Mouse (Mus musculus): ENCODE measurements around the gene Supt3. TPM values are rescaled to one million over a fixed set of nuclear protein-coding genes. Genes with fewer than 3 reads are reported as not detected.

Supt3 gene
- polyA plus RNA-seq, 1 experiment from 2014 or later, result 18.1 TPM

DNA sequence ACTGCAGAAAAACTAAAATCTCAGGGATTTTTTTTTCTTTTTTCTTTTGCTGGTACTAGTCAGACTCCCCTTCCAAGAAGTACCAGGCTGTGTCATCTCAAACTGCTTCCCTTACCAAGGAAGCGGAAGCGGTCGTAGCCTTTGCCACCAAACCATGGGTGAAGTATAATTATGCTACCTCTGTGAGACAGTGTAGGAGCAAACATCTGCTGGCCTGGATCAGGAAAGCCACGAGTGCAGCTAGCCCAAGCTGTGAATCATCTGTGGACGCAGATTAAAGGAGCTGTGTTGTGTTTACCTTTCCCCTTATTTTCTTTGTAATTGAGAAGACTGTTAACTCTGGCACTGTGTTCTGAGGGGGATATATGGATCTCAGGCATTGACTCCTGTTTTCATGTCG, 255.3 kb downstream of the Supt3 start:
- no peaks in the 10 kb centered on the region for H3K4me1 ChIP-seq
- H3K36me3 ChIP-seq, result no peaks in the 10 kb centered on the region
- WGBS, result 67% methylated on average over 6 of the region's 6 CpGs
- H3K9ac ChIP-seq, result no peak overlapping the region
- no peaks in the 10 kb centered on the region for H3K9me3 ChIP-seq (replicated peaks)
- H3K4me3 ChIP-seq (replicated peaks), result no peak overlapping the region
- no peak overlapping the region for H3K4me2 ChIP-seq (replicated peaks)
- no peaks in the 10 kb centered on the region for H3K27me3 ChIP-seq
- no peak overlapping the region for H3K27ac ChIP-seq (replicated peaks)
- no peak for ATAC-seq (ENCODE audit: insufficient number of reproducible peaks, low FRiP score, low TSS enrichment, low read depth)

DNA sequence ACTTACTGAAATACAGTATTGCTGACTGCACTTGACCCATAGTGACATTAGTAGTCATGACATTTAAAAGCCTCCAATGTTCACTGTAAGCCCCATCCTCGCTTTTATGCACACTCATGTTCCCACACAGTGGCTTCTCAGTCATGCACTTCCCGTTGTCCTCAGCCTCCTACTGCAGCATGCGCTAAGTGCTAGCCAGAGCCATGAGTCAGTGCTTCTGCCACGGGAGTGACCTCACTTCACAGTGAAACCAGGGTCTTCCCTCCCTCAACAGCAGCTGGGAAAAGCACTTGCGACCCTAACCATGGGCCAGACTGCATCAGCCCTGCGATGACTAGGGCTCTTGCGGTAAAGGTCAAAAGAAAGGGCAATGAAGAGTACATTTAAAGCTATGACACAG, 256.7 kb downstream of the Supt3 start:
- H3K27ac ChIP-seq (replicated peaks), result no peak overlapping the region
- no peak overlapping the region for H3K9ac ChIP-seq
- no peak overlapping the region for H3K4me2 ChIP-seq (replicated peaks)
- no peaks in the 10 kb centered on the region for H3K4me1 ChIP-seq
- H3K36me3 ChIP-seq, result no peaks in the 10 kb centered on the region
- H3K27me3 ChIP-seq, result no peaks in the 10 kb centered on the region
- no peaks in the 10 kb centered on the region for H3K9me3 ChIP-seq (replicated peaks)
- no peak overlapping the region for H3K4me3 ChIP-seq (replicated peaks)
- ATAC-seq (ENCODE audit: insufficient number of reproducible peaks, low FRiP score, low TSS enrichment, low read depth), result no peak
- WGBS, result 53% methylated on average over 7 of the region's 7 CpGs

DNA sequence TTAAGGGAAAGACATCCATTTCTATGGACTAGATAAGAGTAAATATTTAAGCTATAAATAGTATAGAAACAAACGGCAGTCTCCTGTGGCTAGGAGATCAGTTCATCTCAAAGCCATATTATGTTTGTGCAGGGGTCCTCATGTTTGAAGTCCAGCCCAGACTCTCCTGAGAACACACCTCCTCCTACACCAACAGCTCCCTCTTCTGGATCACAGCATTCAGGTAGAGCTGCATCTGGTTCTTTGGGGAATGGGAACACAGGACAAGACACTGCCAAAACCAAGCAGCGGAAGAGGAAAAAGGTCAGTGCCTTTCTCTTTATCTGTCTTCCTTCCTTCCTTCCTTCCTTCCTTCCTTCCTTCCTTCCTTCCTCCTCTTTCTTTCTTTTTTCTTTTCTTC, 264.1 kb downstream of the Supt3 start:
- WGBS, result 82% methylated on average over 2 of the region's 2 CpGs
- Histone ChIP-seq H3K4me1 (no peaks in the 10 kb centered on the region), H3K27me3 (no peaks in the 10 kb centered on the region), H3K36me3 (no peaks in the 10 kb centered on the region), H3K9me3 (replicated peaks) (no peaks in the 10 kb centered on the region), H3K27ac (replicated peaks) (no peak overlapping the region), H3K4me2 (replicated peaks) (no peak overlapping the region), H3K9ac (no peak overlapping the region), H3K4me3 (replicated peaks) (no peak overlapping the region)
- no peak for ATAC-seq (ENCODE audit: insufficient number of reproducible peaks, low FRiP score, low TSS enrichment, low read depth)

DNA sequence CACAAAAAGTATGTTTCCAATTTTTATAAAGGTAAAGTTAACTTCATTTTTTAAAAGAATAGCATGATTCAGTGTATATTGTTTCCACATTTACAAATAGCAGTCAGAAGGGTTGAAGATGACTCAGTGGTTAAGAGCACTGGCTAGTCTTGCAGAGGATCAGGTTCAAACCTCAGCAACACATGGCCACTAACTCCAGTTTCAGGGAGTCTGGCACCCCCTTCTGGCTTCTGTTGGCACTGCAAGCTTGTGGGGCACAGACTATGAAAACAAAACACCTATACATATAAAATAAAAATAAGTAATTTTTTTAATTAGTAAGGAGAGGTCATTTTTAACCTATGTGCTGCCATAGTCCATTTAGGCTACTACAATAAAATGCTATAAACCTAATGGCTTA, 268.9 kb downstream of the Supt3 start:
- no peaks in the 10 kb centered on the region for H3K9me3 ChIP-seq (replicated peaks)
- no peaks in the 10 kb centered on the region for H3K27me3 ChIP-seq
- no peak for ATAC-seq (ENCODE audit: insufficient number of reproducible peaks, low FRiP score, low TSS enrichment, low read depth)
- H3K4me3 ChIP-seq (replicated peaks), result no peak overlapping the region
- no peak overlapping the region for H3K4me2 ChIP-seq (replicated peaks)
- no peak overlapping the region for H3K9ac ChIP-seq
- H3K27ac ChIP-seq (replicated peaks), result no peak overlapping the region
- H3K36me3 ChIP-seq, result no peaks in the 10 kb centered on the region
- H3K4me1 ChIP-seq, result 0 out of 2 replicates have a peak, but pooled peaks cover 5% of the 10 kb centered on the region

DNA sequence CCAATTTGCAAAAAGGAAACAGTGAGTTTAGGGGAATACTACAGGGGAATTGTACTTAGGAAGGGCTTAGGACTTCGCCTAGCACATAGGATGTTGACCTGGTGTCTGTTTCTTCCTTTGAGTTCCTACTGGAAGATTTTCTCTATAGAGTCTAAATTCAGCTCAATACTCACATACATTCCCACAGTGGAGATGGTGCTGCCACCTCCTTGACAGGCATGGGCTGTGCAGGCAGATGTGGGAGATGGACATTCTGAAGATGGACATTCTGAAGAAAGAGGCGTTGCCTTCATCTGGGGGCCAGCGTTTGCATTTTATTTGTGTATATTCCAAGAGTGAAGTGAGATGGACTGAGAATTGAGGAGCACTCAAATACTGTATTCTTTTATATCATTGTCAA, 269.6 kb downstream of the Supt3 start:
- H3K27me3 ChIP-seq, result no peaks in the 10 kb centered on the region
- no peak overlapping the region for H3K4me3 ChIP-seq (replicated peaks)
- no peaks in the 10 kb centered on the region for H3K36me3 ChIP-seq
- no peak overlapping the region for H3K27ac ChIP-seq (replicated peaks)
- H3K4me2 ChIP-seq (replicated peaks), result no peak overlapping the region
- 94% methylated on average over 3 of the region's 3 CpGs for WGBS
- no peak for ATAC-seq (ENCODE audit: insufficient number of reproducible peaks, low FRiP score, low TSS enrichment, low read depth)
- 0 out of 2 replicates have a peak, but pooled peaks cover 5% of the 10 kb centered on the region for H3K4me1 ChIP-seq
- no peaks in the 10 kb centered on the region for H3K9me3 ChIP-seq (replicated peaks)
- H3K9ac ChIP-seq, result no peak overlapping the region

DNA sequence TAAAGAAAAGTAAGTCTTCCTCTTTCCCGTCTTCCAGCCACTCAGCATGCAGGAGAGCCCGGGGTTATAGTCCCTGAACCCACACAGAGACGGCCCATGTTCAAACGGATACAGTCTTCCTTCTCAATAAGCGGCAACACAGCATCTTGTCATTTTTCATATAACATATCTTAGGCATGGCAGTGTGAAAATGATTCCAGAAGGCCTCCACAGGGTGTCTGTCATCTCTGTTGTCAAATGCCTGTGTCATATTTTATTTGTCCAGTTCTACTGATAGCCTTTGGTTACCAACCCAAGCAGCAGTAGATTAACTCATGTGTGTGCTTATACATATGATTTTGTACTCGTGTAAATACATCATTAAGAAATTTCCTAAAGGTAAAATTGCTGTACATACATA, 270.3 kb downstream of the Supt3 start:
- Histone ChIP-seq H3K27ac (replicated peaks) (no peak overlapping the region), H3K9ac (no peak overlapping the region), H3K27me3 (no peaks in the 10 kb centered on the region), H3K9me3 (replicated peaks) (no peaks in the 10 kb centered on the region), H3K4me1 (0 out of 2 replicates have a peak, but pooled peaks cover 5% of the 10 kb centered on the region), H3K36me3 (no peaks in the 10 kb centered on the region), H3K4me3 (replicated peaks) (no peak overlapping the region), H3K4me2 (replicated peaks) (no peak overlapping the region)
- 81% methylated on average over 6 of the region's 6 CpGs for WGBS
- ATAC-seq (ENCODE audit: insufficient number of reproducible peaks, low FRiP score, low TSS enrichment, low read depth), result no peak

DNA sequence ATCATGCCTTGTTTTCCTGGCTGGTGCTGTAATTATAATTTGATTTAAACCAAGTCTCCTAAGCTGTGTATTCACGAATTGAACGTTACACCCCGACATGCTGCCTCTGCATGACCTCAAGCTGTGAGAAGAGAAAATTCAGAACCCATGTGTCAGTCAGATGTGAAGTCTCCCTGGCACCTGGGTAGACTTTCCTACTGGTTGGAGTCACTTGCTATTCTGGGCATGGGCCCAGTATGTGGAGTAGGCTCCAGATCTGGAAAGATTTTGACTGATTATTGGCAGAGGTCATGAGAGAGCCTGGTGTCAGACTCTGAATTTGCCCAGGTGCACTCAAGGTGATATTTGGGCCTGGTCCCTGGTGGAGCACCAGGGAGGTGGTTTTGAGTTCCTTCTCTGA, 275.0 kb downstream of the Supt3 start:
- Histone ChIP-seq H3K4me2 (replicated peaks) (no peak overlapping the region), H3K9me3 (replicated peaks) (no peaks in the 10 kb centered on the region), H3K36me3 (no peaks in the 10 kb centered on the region), H3K9ac (no peak overlapping the region), H3K27me3 (no peaks in the 10 kb centered on the region), H3K27ac (replicated peaks) (no peak overlapping the region), H3K4me1 (peaks cover 22% of the 10 kb centered on the region), H3K4me3 (replicated peaks) (no peak overlapping the region)
- no peak for ATAC-seq (ENCODE audit: insufficient number of reproducible peaks, low FRiP score, low TSS enrichment, low read depth)
- 79% methylated on average over 3 of the region's 3 CpGs for WGBS

DNA sequence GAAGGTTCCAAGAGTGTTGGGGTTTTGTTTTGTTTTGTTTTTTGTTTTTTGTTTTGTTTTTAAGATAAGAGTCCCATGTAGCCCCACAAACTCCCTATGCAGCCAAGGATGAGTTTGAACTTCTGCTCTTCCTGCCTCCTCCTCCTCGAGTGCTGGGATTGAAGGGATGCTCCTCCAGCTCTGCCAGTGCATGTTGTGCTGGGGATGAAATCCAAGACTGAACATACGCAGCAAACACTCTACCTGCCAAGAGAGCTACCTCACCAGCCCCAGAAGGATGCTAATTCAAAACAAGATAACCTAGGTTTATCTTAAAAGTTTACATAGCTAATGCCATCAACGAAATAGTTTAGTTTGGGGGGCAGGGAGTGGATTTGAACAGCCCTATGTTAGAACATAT, 276.4 kb downstream of the Supt3 start:
- no peak for ATAC-seq (ENCODE audit: insufficient number of reproducible peaks, low FRiP score, low TSS enrichment, low read depth)
- H3K4me1 ChIP-seq, result peaks cover 22% of the 10 kb centered on the region
- H3K9ac ChIP-seq, result no peak overlapping the region
- no peak overlapping the region for H3K27ac ChIP-seq (replicated peaks)
- H3K9me3 ChIP-seq (replicated peaks), result no peaks in the 10 kb centered on the region
- no peaks in the 10 kb centered on the region for H3K36me3 ChIP-seq
- no peak overlapping the region for H3K4me3 ChIP-seq (replicated peaks)
- no peaks in the 10 kb centered on the region for H3K27me3 ChIP-seq
- no peak overlapping the region for H3K4me2 ChIP-seq (replicated peaks)
- 82% methylated on average over 3 of the region's 3 CpGs for WGBS

DNA sequence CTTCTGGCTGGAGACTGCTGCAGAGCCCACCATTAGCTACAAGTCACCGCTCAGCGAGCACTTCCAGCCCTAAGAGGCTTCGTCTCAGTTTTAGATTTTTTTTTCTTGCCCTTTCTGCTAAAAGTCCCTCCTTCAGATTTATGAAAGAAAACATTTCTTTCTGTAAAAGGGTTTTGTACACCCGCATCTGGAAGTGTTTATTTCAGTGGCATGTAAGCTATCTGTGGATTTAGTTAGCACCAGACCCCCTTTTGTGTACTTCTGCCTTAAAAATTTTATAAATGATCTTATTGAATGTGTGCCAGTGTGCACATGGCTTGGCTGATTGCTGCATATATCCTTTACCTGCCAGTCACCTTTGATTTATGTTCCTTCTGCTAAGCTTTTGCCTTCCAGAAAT, 277.6 kb downstream of the Supt3 start:
- 46% methylated on average over 4 of the region's 4 CpGs for WGBS
- H3K4me2 ChIP-seq (replicated peaks), result no peak overlapping the region
- no peaks in the 10 kb centered on the region for H3K36me3 ChIP-seq
- no peak for ATAC-seq (ENCODE audit: insufficient number of reproducible peaks, low FRiP score, low TSS enrichment, low read depth)
- no peak overlapping the region for H3K4me3 ChIP-seq (replicated peaks)
- H3K9ac ChIP-seq, result no peak overlapping the region
- peaks cover 22% of the 10 kb centered on the region for H3K4me1 ChIP-seq
- H3K27ac ChIP-seq (replicated peaks), result peak overlapping the region; percentile 77
- H3K27me3 ChIP-seq, result no peaks in the 10 kb centered on the region
- H3K9me3 ChIP-seq (replicated peaks), result no peaks in the 10 kb centered on the region

DNA sequence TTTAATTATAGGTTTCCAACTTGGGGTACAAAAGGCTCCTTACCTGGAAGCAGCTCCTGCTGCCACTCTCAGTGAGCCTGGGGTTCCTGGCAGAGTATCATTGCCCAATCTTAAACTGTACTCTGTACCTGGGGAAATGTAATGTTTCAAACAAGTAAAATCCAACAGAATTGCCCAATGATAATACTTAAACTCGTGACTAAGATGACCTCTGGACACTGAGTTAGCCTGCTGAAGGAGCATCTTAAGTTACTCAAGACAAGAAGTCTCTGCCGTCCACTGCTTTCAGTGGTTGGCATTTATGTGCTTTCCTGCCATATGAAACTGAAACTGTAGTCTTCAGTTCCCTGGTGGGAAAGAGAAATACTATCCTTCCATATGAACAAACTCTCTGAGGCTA, 279.9 kb downstream of the Supt3 start:
- H3K4me3 ChIP-seq (replicated peaks), result no peak overlapping the region
- H3K9ac ChIP-seq, result no peak overlapping the region
- H3K27ac ChIP-seq (replicated peaks), result no peak overlapping the region
- H3K36me3 ChIP-seq, result no peaks in the 10 kb centered on the region
- WGBS, result 72% methylated on average over 2 of the region's 2 CpGs
- no peaks in the 10 kb centered on the region for H3K27me3 ChIP-seq
- H3K9me3 ChIP-seq (replicated peaks), result no peaks in the 10 kb centered on the region
- H3K4me2 ChIP-seq (replicated peaks), result no peak overlapping the region
- ATAC-seq (ENCODE audit: insufficient number of reproducible peaks, low FRiP score, low TSS enrichment, low read depth), result no peak
- peaks cover 16% of the 10 kb centered on the region for H3K4me1 ChIP-seq

DNA sequence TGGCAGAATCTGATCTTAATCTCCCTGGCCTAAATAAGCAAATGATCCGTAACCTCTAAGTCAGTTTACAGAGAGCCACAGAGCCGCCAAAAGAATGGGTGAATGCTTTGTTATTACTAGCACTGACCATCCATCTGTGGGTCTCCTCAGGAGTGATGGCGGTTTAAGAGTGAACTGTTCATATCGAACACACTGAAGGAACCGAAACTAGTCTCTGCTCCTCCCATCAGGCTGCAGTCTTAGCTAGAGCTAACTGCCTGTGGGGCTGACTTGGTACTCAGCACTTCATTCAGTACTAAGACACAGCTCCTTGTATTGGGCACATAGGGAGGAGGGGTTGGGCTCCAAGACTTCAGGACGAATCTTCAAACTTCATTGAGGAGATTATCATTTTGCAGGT, 280.8 kb downstream of the Supt3 start:
- no peaks in the 10 kb centered on the region for H3K9me3 ChIP-seq (replicated peaks)
- no peak overlapping the region for H3K4me2 ChIP-seq (replicated peaks)
- no peak for ATAC-seq (ENCODE audit: insufficient number of reproducible peaks, low FRiP score, low TSS enrichment, low read depth)
- 83% methylated on average over 6 of the region's 6 CpGs for WGBS
- H3K27me3 ChIP-seq, result no peaks in the 10 kb centered on the region
- peaks cover 16% of the 10 kb centered on the region for H3K4me1 ChIP-seq
- no peak overlapping the region for H3K4me3 ChIP-seq (replicated peaks)
- no peaks in the 10 kb centered on the region for H3K36me3 ChIP-seq
- H3K9ac ChIP-seq, result no peak overlapping the region
- no peak overlapping the region for H3K27ac ChIP-seq (replicated peaks)

DNA sequence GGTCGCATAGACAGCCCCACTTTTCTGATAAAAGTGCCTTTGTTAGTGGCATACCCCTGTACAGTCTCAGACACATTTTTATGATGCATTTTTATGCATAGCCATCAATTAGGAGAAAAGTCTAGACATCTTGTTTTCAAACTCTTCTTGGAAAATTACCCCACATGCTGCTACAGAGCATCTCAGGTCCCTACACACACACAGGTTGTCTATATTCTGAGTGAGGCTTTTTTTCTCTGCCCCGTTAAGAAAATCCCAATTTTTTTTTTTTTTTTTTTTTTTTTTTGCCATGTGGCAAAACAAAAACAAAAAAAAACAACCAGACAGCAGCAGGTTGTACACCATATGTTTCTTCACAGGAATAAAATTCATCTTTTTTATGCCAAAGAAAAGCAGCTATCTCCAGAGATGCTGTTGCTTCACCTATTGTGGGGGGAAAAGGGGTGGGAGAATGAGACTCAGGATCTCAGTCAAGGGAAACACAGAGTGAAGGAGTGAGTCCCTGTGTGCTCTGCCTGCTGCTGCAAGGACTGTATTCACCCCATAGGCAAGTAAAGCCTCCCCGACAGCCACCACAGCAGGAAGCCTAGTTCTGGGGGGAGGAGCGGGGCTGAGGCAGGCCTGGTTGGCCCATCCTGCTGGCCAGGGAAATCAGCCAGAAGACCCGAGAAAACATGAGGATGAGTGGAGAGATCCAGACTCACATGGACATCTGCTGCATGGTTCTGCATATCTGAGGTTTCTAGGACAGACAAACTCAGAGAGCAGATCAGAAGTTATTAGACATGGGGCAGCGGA, 281.8 kb downstream of the Supt3 start:
- Histone ChIP-seq H3K4me3 (replicated peaks) (no peak overlapping the region), H3K27me3 (no peaks in the 10 kb centered on the region), H3K36me3 (no peaks in the 10 kb centered on the region), H3K4me2 (replicated peaks) (no peak overlapping the region), H3K4me1 (peaks cover 17% of the 10 kb centered on the region), H3K9me3 (replicated peaks) (no peaks in the 10 kb centered on the region), H3K27ac (replicated peaks) (no peak overlapping the region), H3K9ac (no peak overlapping the region)
- no peak for ATAC-seq (ENCODE audit: insufficient number of reproducible peaks, low FRiP score, low TSS enrichment, low read depth)
- WGBS, result 59% methylated on average over 6 of the region's 6 CpGs
